Comparison of ENCODE assay signal across 8 mouse cellular contexts in genomic region chr8:104641426-104642323, GRCm38 (mm10). TPM values are rescaled to one million over a fixed set of nuclear protein-coding genes. Genes with fewer than 3 reads are reported as not detected.
DNase-seq lines count a peak whose midpoint lies in the region; ATAC-seq and TF ChIP-seq lines count a peak whose summit lies in the region.

Gene Ciao2b (minus strand): TSS chr8:104641965.

- no peak for TF ChIP-seq CTCF in CH12.LX (conservative IDR thresholded peaks at IDR 0.05 in 1 of 2, IDR thresholded peaks at IDR 0.05 in 1 of 2; ENCODE audit: low read depth in 2 of 2, low read length in 2 of 2)
- TF ChIP-seq CTCF in heart, postnatal 0 days (IDR thresholded peaks at IDR 0.05; ENCODE audit: low read depth), result no peak
- no peak for TF ChIP-seq CTCF in testis, adult 2 months (IDR thresholded peaks at IDR 0.05; ENCODE audit: control insufficient read depth, insufficient read depth, insufficient replicate concordance, low read depth, low read length)

- H3K4me3 ChIP-seq in CH12.LX (replicated peaks in 1 of 3; ENCODE audit: low read depth in 2 of 3, low read length in 2 of 3, poor library complexity in 1 of 3), result peak within 1 kb of the TSS; percentile 84 to 91 (median 85)
- peak within 1 kb of the TSS; percentile 85 for H3K4me3 ChIP-seq in forebrain, embryonic 12.5 days (replicated peaks)
- peak within 1 kb of the TSS; percentile 93 for H3K4me3 ChIP-seq in heart, postnatal 0 days (ENCODE audit: low read depth, low read length)
- peak within 1 kb of the TSS; percentile 91 for H3K4me3 ChIP-seq in liver, embryonic 16.5 days (ENCODE audit: low read depth, low read length)
- H3K4me3 ChIP-seq in neural tube, embryonic 13.5 days, result peak within 1 kb of the TSS; percentile 91
- peak within 1 kb of the TSS; percentile 95 for H3K4me3 ChIP-seq in testis, adult 2 months (ENCODE audit: control insufficient read depth, low read depth, low read length)

- in situ Hi-C loops in CH12.LX (cut with MboI; ENCODE audit: low pct_ligation_motif_present, low pct_unique_long_range_greater_than_20kb, low sequenced_read_pairs), result loop anchor here (5.0 kb wide), 1 partner anchor 34 kb away; no protein-coding TSS in a partner anchor

- no peak for TF ChIP-seq EP300 in CH12.LX (IDR thresholded peaks at IDR 0.05; ENCODE audit: low read length)
- 0 out of 2 replicates have a peak, but pooled peaks have one; percentile 15 for TF ChIP-seq EP300 in heart, postnatal 0 days (IDR thresholded peaks at IDR 0.05; ENCODE audit: low read depth)

- peak; percentile 82 for DNase-seq in CH12.LX (ENCODE audit: extremely low read depth)
- DNase-seq in c-Kit-positive CD71-positive TER-119-negative erythroid progenitor cells, embryonic 14.5 days (ENCODE audit: low read depth), result peak; percentile 74
- DNase-seq in heart, postnatal 0 days (ENCODE audit: low spot score), result peak; percentile 86
- DNase-seq in kidney, postnatal 4 days, result peak; percentile 91 to 94

- H3K36me3 ChIP-seq in CH12.LX (replicated peaks in 1 of 2; ENCODE audit: control insufficient read depth in 1 of 2, insufficient read depth in 1 of 2, low read length in 1 of 2), result peaks cover 11 to 35% of the 10 kb centered on the region in 2 experiments
- peaks cover 16% of the 10 kb centered on the region for H3K36me3 ChIP-seq in forebrain, embryonic 12.5 days (replicated peaks)
- H3K36me3 ChIP-seq in heart, postnatal 0 days (replicated peaks; ENCODE audit: control insufficient read depth, insufficient read depth, low read length), result peaks cover 29% of the 10 kb centered on the region
- H3K36me3 ChIP-seq in liver, embryonic 16.5 days (ENCODE audit: control insufficient read depth, insufficient read depth), result no peaks in the 10 kb centered on the region
- peaks cover 24% of the 10 kb centered on the region for H3K36me3 ChIP-seq in neural tube, embryonic 13.5 days
- no peaks in the 10 kb centered on the region; the same call in 1 of the 2 replicates for H3K36me3 ChIP-seq in testis, adult 2 months (ENCODE audit: control insufficient read depth, insufficient read depth, low read length)

- 1% methylated on average over 66 of the region's 66 CpGs for WGBS in forebrain, embryonic 12.5 days
- under 1% methylated on average over 66 of the region's 66 CpGs for WGBS in heart, postnatal 0 days
- under 1% methylated on average over 66 of the region's 66 CpGs for WGBS in liver, embryonic 16.5 days (ENCODE audit: insufficient replicate concordance)
- under 1% methylated on average over 66 of the region's 66 CpGs for WGBS in neural tube, embryonic 13.5 days

- H3K9ac ChIP-seq in CH12.LX (ENCODE audit: insufficient read depth, low read depth), result peak within 1 kb of the TSS; percentile 92
- peak within 1 kb of the TSS; percentile 76 for H3K9ac ChIP-seq in forebrain, embryonic 12.5 days
- peak within 1 kb of the TSS; percentile 71 for H3K9ac ChIP-seq in heart, postnatal 0 days (replicated peaks; ENCODE audit: low read depth, low read length)
- H3K9ac ChIP-seq in liver, embryonic 16.5 days (ENCODE audit: low read depth, low read length), result peak within 1 kb of the TSS; percentile 82
- H3K9ac ChIP-seq in neural tube, embryonic 13.5 days, result peak within 1 kb of the TSS; percentile 89

- H3K4me2 ChIP-seq in CH12.LX (ENCODE audit: insufficient read depth, low read depth, poor library complexity, severe bottlenecking), result peak within 1 kb of the TSS; percentile 77
- peak within 1 kb of the TSS; percentile 96 for H3K4me2 ChIP-seq in forebrain, embryonic 12.5 days
- peak within 1 kb of the TSS; percentile 86 for H3K4me2 ChIP-seq in heart, postnatal 0 days (ENCODE audit: low read depth, low read length)
- peak within 1 kb of the TSS; percentile 92 for H3K4me2 ChIP-seq in liver, embryonic 16.5 days (ENCODE audit: low read depth, low read length)
- peak within 1 kb of the TSS; percentile 85 for H3K4me2 ChIP-seq in neural tube, embryonic 13.5 days

- peak; percentile 87 for TF ChIP-seq POLR2A in CH12.LX (IDR thresholded peaks at IDR 0.05; ENCODE audit: low read depth, low read length)
- TF ChIP-seq POLR2A in testis, adult 2 months (IDR thresholded peaks at IDR 0.05; ENCODE audit: control insufficient read depth, low read depth, low read length), result peak; percentile 89

- H3K79me2 ChIP-seq in CH12.LX (replicated peaks; ENCODE audit: control insufficient read depth, extremely low read depth, insufficient read depth, poor library complexity, severe bottlenecking), result peaks cover 13% of the 10 kb centered on the region

- peaks cover 10 to 37% of the 10 kb centered on the region in 2 experiments for H3K4me1 ChIP-seq in CH12.LX (ENCODE audit: control insufficient read depth in 1 of 2, insufficient read depth in 2 of 2)
- H3K4me1 ChIP-seq in forebrain, embryonic 12.5 days, result peaks cover 17% of the 10 kb centered on the region
- peaks cover 12% of the 10 kb centered on the region for H3K4me1 ChIP-seq in heart, postnatal 0 days (ENCODE audit: control insufficient read depth, insufficient read depth)
- peaks cover 16% of the 10 kb centered on the region for H3K4me1 ChIP-seq in liver, embryonic 16.5 days (ENCODE audit: control insufficient read depth, low read depth, low read length)
- peaks cover 23% of the 10 kb centered on the region for H3K4me1 ChIP-seq in neural tube, embryonic 13.5 days (replicated peaks)
- H3K4me1 ChIP-seq in testis, adult 2 months (ENCODE audit: control insufficient read depth, insufficient read depth, low read length), result peaks cover 14% of the 10 kb centered on the region

- no peak for TF ChIP-seq RAD21 in CH12.LX (IDR thresholded peaks at IDR 0.05; ENCODE audit: low read depth, low read length)

- dilution Hi-C loops in CH12.LX (cut with MboI; ENCODE audit: extremely low pct_ligation_motif_present, extremely low pct_unique_long_range_greater_than_20kb, low sequenced_read_pairs), result no loop called here

- H3K27ac ChIP-seq in CH12.LX (ENCODE audit: insufficient read depth, low read depth), result peak within 1 kb of the TSS; percentile 29; the same call in 1 of the 2 replicates
- H3K27ac ChIP-seq in forebrain, embryonic 12.5 days, result peak within 1 kb of the TSS; percentile 38; the same call in 1 of the 2 replicates
- H3K27ac ChIP-seq in heart, postnatal 0 days (ENCODE audit: low read depth), result peak within 1 kb of the TSS; percentile 81
- H3K27ac ChIP-seq in liver, embryonic 16.5 days (ENCODE audit: low read length), result peak within 1 kb of the TSS; percentile 59
- H3K27ac ChIP-seq in neural tube, embryonic 13.5 days (replicated peaks), result peak within 1 kb of the TSS; percentile 89
- peak within 1 kb of the TSS; percentile 78 for H3K27ac ChIP-seq in testis, adult 2 months (ENCODE audit: control insufficient read depth, insufficient read depth, low read depth, low read length)

- peak; percentile 96 for ATAC-seq in forebrain, embryonic 12.5 days (ENCODE audit: low FRiP score)
- peak; percentile 97 for ATAC-seq in heart, postnatal 0 days (ENCODE audit: insufficient read depth, low read depth)
- ATAC-seq in liver, embryonic 16.5 days (ENCODE audit: low read depth), result peak; percentile 97
- peak; percentile 96 for ATAC-seq in neural tube, embryonic 13.5 days (ENCODE audit: low read depth)

- H3K27me3 ChIP-seq in CH12.LX (replicated peaks), result no peaks in the 10 kb centered on the region
- no peaks in the 10 kb centered on the region for H3K27me3 ChIP-seq in forebrain, embryonic 12.5 days
- H3K27me3 ChIP-seq in heart, postnatal 0 days (ENCODE audit: control insufficient read depth, insufficient read depth, low read length), result no peaks in the 10 kb centered on the region
- H3K27me3 ChIP-seq in liver, embryonic 16.5 days (ENCODE audit: control insufficient read depth, insufficient read depth, low read depth, low read length), result no peaks in the 10 kb centered on the region
- no peaks in the 10 kb centered on the region for H3K27me3 ChIP-seq in neural tube, embryonic 13.5 days
- H3K27me3 ChIP-seq in testis, adult 2 months (ENCODE audit: control insufficient read depth, insufficient read depth, low read length), result no peaks in the 10 kb centered on the region

- no peaks in the 10 kb centered on the region for H3K9me3 ChIP-seq in CH12.LX (replicated peaks; ENCODE audit: low read length)
- H3K9me3 ChIP-seq in forebrain, embryonic 12.5 days, result no peaks in the 10 kb centered on the region
- H3K9me3 ChIP-seq in heart, postnatal 0 days (replicated peaks; ENCODE audit: control insufficient read depth, low read length), result no peaks in the 10 kb centered on the region
- no peaks in the 10 kb centered on the region for H3K9me3 ChIP-seq in liver, embryonic 16.5 days (replicated peaks; ENCODE audit: control insufficient read depth, low read length)
- H3K9me3 ChIP-seq in neural tube, embryonic 13.5 days, result no peaks in the 10 kb centered on the region

TF ChIP-seq in CH12.LX, 34 proteins besides CTCF, POLR2A, EP300 and RAD21 (continues in another document):
- TF ChIP-seq POLR2AphosphoS2 (IDR thresholded peaks at IDR 0.05; ENCODE audit: low read depth, low read length), result peak; percentile 85
- TF ChIP-seq USF2 (conservative IDR thresholded peaks at IDR 0.05; ENCODE audit: low read depth, low read length), result no peak
- no peak for TF ChIP-seq UBTF (IDR thresholded peaks at IDR 0.05; ENCODE audit: low read depth, low read length)
- TF ChIP-seq NELFE (IDR thresholded peaks at IDR 0.05; ENCODE audit: low read depth, low read length), result peak; percentile 89
- TF ChIP-seq MEF2A (IDR thresholded peaks at IDR 0.05; ENCODE audit: borderline replicate concordance, low read depth, low read length), result no peak
- no peak for TF ChIP-seq ZKSCAN1 (IDR thresholded peaks at IDR 0.05; ENCODE audit: borderline replicate concordance, low read depth, low read length)
- TF ChIP-seq MAZ (IDR thresholded peaks at IDR 0.05; ENCODE audit: low read depth, low read length), result no peak; the same call in 1 of the 2 replicates
- no peak for TF ChIP-seq BHLHE40 (IDR thresholded peaks at IDR 0.05; ENCODE audit: low read depth, low read length)
- TF ChIP-seq MAFK (IDR thresholded peaks at IDR 0.05; ENCODE audit: insufficient replicate concordance, low read length), result no peak
- peak; percentile 5; the same call in 1 of the 2 replicates for TF ChIP-seq SMC3 (IDR thresholded peaks at IDR 0.05; ENCODE audit: low read depth, low read length)
- TF ChIP-seq E2F4 (IDR thresholded peaks at IDR 0.05; ENCODE audit: insufficient replicate concordance, low read depth, low read length), result no peak
- no peak; the same call in 1 of the 2 replicates for TF ChIP-seq GABPA (IDR thresholded peaks at IDR 0.05; ENCODE audit: insufficient replicate concordance, low read depth, low read length)

RNA-seq across cellular contexts. Expression of gene Ciao2b, which starts in this region (rescaled TPM):
- total RNA-seq in CH12.LX (2012; rRNA removed) (76.4 and 81.1 TPM in 2 replicates), CH12.LX (2014; rRNA removed) (72.2 and 74.4 TPM in 2 replicates)
- polyA plus RNA-seq in CH12.LX (2012; ENCODE audit: insufficient read length, low read depth), result 75.8 and 76.4 TPM in 2 replicates
- 104 and 115 TPM in 2 replicates for polyA plus RNA-seq in forebrain, embryonic 12.5 days (2016; fragmentation: Nextera tagmentation; extraction: Ambion mirVana)
- 132 and 184 TPM in 2 replicates for total RNA-seq in heart, postnatal 0 days (2014; rRNA removed; ENCODE audit: low replicate concordance)
- polyA plus RNA-seq in heart, postnatal 0 days (2015; fragmentation: Nextera tagmentation; extraction: Ambion mirVana), result 141 and 147 TPM in 2 replicates
- polyA plus RNA-seq in liver, embryonic 16.5 days (2015; fragmentation: Nextera tagmentation; extraction: Ambion mirVana), result 38.0 and 42.8 TPM in 2 replicates
- 131 and 143 TPM in 2 replicates for polyA plus RNA-seq in neural tube, embryonic 13.5 days (2015; fragmentation: Nextera tagmentation; extraction: Ambion mirVana)
- polyA plus RNA-seq in testis, adult 2 months (2012; rRNA removed), result 61.8 and 67.2 TPM in 2 replicates

Comparison
In these comparisons a context has a peak if more than half of its experiments do, and no peak if none do; other contexts are left out.
1. Peak in every context shown above with its lines: DNase-seq, ATAC-seq, H3K4me3 ChIP-seq and H3K27ac ChIP-seq.
2. H3K27ac ChIP-seq: peak in every context shown above with its lines; median percentile 89 in neural tube, embryonic 13.5 days; 81 in heart, postnatal 0 days; 78 in testis, adult 2 months; 59 in liver, embryonic 16.5 days; 38 in forebrain, embryonic 12.5 days; 29 in CH12.LX.